ENCODE assay signal across 9 mouse cellular contexts in genomic region chr6:134564539-134564938, GRCm38 (mm10). TPM values are rescaled to one million over a fixed set of nuclear protein-coding genes. Genes with fewer than 3 reads are reported as not detected.
DNase-seq lines count a peak whose midpoint lies in the region; ATAC-seq lines count a peak whose summit lies in the region.
"Had no signal": no experiment of that assay in that cellular context is flagged by ENCODE, and none has a peak within 500 bp of the region (broad histone marks: within the 10 kb centered on the region; RNA-seq: fewer than 3 reads in every experiment).

No protein-coding gene starts in this region.

- H3K27me3 ChIP-seq in forebrain, embryonic 13.5 days, result no peaks in the 10 kb centered on the region
- H3K27me3 ChIP-seq in limb, embryonic 11.5 days (ENCODE audit: control insufficient read depth, insufficient read depth, low read length), result no peaks in the 10 kb centered on the region
- H3K27me3 ChIP-seq in neural tube, embryonic 13.5 days, result no peaks in the 10 kb centered on the region

- 62% methylated on average over 2 of the region's 2 CpGs for WGBS in forebrain, embryonic 13.5 days
- WGBS in limb, embryonic 11.5 days, result 49% methylated on average over 2 of the region's 2 CpGs
- 62% methylated on average over 2 of the region's 2 CpGs for WGBS in neural tube, embryonic 13.5 days

- no peak overlapping the region for H3K9ac ChIP-seq in forebrain, embryonic 13.5 days
- H3K9ac ChIP-seq in limb, embryonic 11.5 days (ENCODE audit: low read length), result no peak overlapping the region
- no peak overlapping the region for H3K9ac ChIP-seq in neural tube, embryonic 13.5 days

- H3K4me3 ChIP-seq in forebrain, embryonic 13.5 days, result peak overlapping the region; percentile 96; the same call in 1 of the 2 replicates
- H3K4me3 ChIP-seq in limb, embryonic 11.5 days (ENCODE audit: low read depth, low read length), result no peak overlapping the region
- peak overlapping the region; percentile 96; the same call in 1 of the 2 replicates for H3K4me3 ChIP-seq in neural tube, embryonic 13.5 days

- no peaks in the 10 kb centered on the region for H3K36me3 ChIP-seq in forebrain, embryonic 13.5 days (ENCODE audit: poor library complexity, severe bottlenecking)
- no peaks in the 10 kb centered on the region for H3K36me3 ChIP-seq in limb, embryonic 11.5 days (ENCODE audit: control insufficient read depth, insufficient read depth, low read length)
- no peaks in the 10 kb centered on the region for H3K36me3 ChIP-seq in neural tube, embryonic 13.5 days

- DNase-seq in kidney, adult 11 months, result peak; percentile 19
- DNase-seq in kidney, postnatal 10 days, result no peak
- DNase-seq in limb, embryonic 11.5 days (ENCODE audit: low spot score), result no peak
- no peak for DNase-seq in spleen, postnatal 10 days (ENCODE audit: low spot score in 2 of 2)
- no peak for DNase-seq in gastrocnemius, postnatal 10 days
- no peak for DNase-seq in gastrocnemius, postnatal 36 days
- DNase-seq: lung, adult 2 months had no signal

- no peak for ATAC-seq in forebrain, embryonic 13.5 days
- no peak for ATAC-seq in limb, embryonic 11.5 days (ENCODE audit: insufficient number of reproducible peaks, low FRiP score, low TSS enrichment, low read depth)
- no peak for ATAC-seq in neural tube, embryonic 13.5 days (ENCODE audit: low read depth)

- intact Hi-C loops in gastrocnemius, postnatal 36 days (cut with DNase I), result no loop called here

- H3K4me2 ChIP-seq in forebrain, embryonic 13.5 days, result peak overlapping the region; percentile 88
- peak overlapping the region; percentile 15; the same call in 1 of the 2 replicates for H3K4me2 ChIP-seq in limb, embryonic 11.5 days (ENCODE audit: low read depth, severe bottlenecking)
- peak overlapping the region; percentile 87 for H3K4me2 ChIP-seq in neural tube, embryonic 13.5 days

- no peak overlapping the region for H3K27ac ChIP-seq in forebrain, embryonic 13.5 days
- H3K27ac ChIP-seq in limb, embryonic 11.5 days (replicated peaks; ENCODE audit: low read depth, low read length), result no peak overlapping the region
- no peak overlapping the region for H3K27ac ChIP-seq in neural tube, embryonic 13.5 days (replicated peaks)

- H3K9me3 ChIP-seq in forebrain, embryonic 13.5 days (replicated peaks), result no peaks in the 10 kb centered on the region
- no peaks in the 10 kb centered on the region for H3K9me3 ChIP-seq in limb, embryonic 11.5 days (ENCODE audit: control insufficient read depth, low read length)
- no peaks in the 10 kb centered on the region for H3K9me3 ChIP-seq in neural tube, embryonic 13.5 days

- peaks cover 29% of the 10 kb centered on the region for H3K4me1 ChIP-seq in forebrain, embryonic 13.5 days
- peaks cover 9% of the 10 kb centered on the region; the same call in 1 of the 2 replicates for H3K4me1 ChIP-seq in limb, embryonic 11.5 days (ENCODE audit: control insufficient read depth, insufficient read depth, low read length)
- H3K4me1 ChIP-seq in neural tube, embryonic 13.5 days (replicated peaks), result peaks cover 48% of the 10 kb centered on the region

RNA-seq across cellular contexts. Expression of gene Lrp6, which starts 2.2 kb away (rescaled TPM):
- polyA plus RNA-seq in forebrain, embryonic 13.5 days (2015; fragmentation: Nextera tagmentation; extraction: Ambion mirVana), result 22.5 and 26.6 TPM in 2 replicates
- polyA plus RNA-seq in limb, embryonic 11.5 days (2014; fragmentation: Nextera tagmentation; extraction: Ambion mirVana), result 32.8 and 38.4 TPM in 2 replicates
- 20.8 and 24.5 TPM in 2 replicates for polyA plus RNA-seq in neural tube, embryonic 13.5 days (2015; fragmentation: Nextera tagmentation; extraction: Ambion mirVana)
- total RNA-seq in gastrocnemius, postnatal 10 days (2021), result 10 to 100 TPM; 47.9 to 54.3 TPM
- total RNA-seq in gastrocnemius, postnatal 36 days (2021), result 10 to 100 TPM; 36.1 to 41.5 TPM

Comparison
In these comparisons a context has a peak if more than half of its experiments do, and no peak if none do; other contexts are left out.
1. H3K4me2 ChIP-seq: peak in every context shown above with its lines; median percentile 88 in forebrain, embryonic 13.5 days; 87 in neural tube, embryonic 13.5 days; 15 in limb, embryonic 11.5 days.